ENCODE assay signal across 8 mouse cellular contexts in genomic region chr16:10415976-10416375, GRCm38 (mm10). TPM values are rescaled to one million over a fixed set of nuclear protein-coding genes. Genes with fewer than 3 reads are reported as not detected.
DNase-seq lines count a peak whose midpoint lies in the region; ATAC-seq and TF ChIP-seq lines count a peak whose summit lies in the region.

No protein-coding gene starts in this region.

- TF ChIP-seq CTCF in forebrain, postnatal 0 days (IDR thresholded peaks at IDR 0.05; ENCODE audit: low read depth) = peak; percentile 62
- peak; percentile 36; the same call in 1 of the 2 replicates for TF ChIP-seq CTCF in testis, adult 2 months (IDR thresholded peaks at IDR 0.05; ENCODE audit: control insufficient read depth, insufficient read depth, insufficient replicate concordance, low read depth, low read length)

- intact Hi-C loops in heart, postnatal 36 days (cut with DNase I) = loop anchor here (2.0 kb wide), 1 partner anchor 105 kb away; no protein-coding TSS in a partner anchor

- no peak for ATAC-seq in forebrain, postnatal 0 days

- H3K4me1 ChIP-seq in forebrain, postnatal 0 days (ENCODE audit: insufficient read depth) = 0 out of 2 replicates have a peak, but pooled peaks cover 5% of the 10 kb centered on the region
- peaks cover 16% of the 10 kb centered on the region for H3K4me1 ChIP-seq in forebrain, embryonic 10.5 days
- peaks cover 2% of the 10 kb centered on the region for H3K4me1 ChIP-seq in testis, adult 2 months (ENCODE audit: control insufficient read depth, insufficient read depth, low read length)

- DNase-seq in forebrain, postnatal 0 days = peak; percentile 9
- DNase-seq in forebrain, embryonic 10.5 days (ENCODE audit: extremely low spot score, low spot score) = no peak
- DNase-seq in testis, postnatal 10 days (ENCODE audit: low spot score) = no peak
- DNase-seq in heart, postnatal 36 days = peak; percentile 22 to 58
- DNase-seq in lung, postnatal 36 days = peak; percentile 76
- DNase-seq in c-Kit-positive CD71-positive TER-119-positive erythroid progenitor cells, embryonic 14.5 days (ENCODE audit: low spot score) = no peak
- DNase-seq in retina, postnatal 1 day = no peak

- no peak overlapping the region for H3K4me3 ChIP-seq in forebrain, postnatal 0 days (ENCODE audit: low read depth, low read length)
- no peak overlapping the region for H3K4me3 ChIP-seq in forebrain, embryonic 10.5 days
- no peak overlapping the region for H3K4me3 ChIP-seq in testis, adult 2 months (ENCODE audit: control insufficient read depth, low read depth, low read length)

- peaks cover 39% of the 10 kb centered on the region for H3K36me3 ChIP-seq in forebrain, postnatal 0 days (ENCODE audit: insufficient read depth)
- peaks cover 77% of the 10 kb centered on the region for H3K36me3 ChIP-seq in forebrain, embryonic 10.5 days (replicated peaks)
- no peaks in the 10 kb centered on the region; the same call in 1 of the 2 replicates for H3K36me3 ChIP-seq in testis, adult 2 months (ENCODE audit: control insufficient read depth, insufficient read depth, low read length)

- H3K27ac ChIP-seq in forebrain, postnatal 0 days (ENCODE audit: low read depth, low read length) = no peak overlapping the region
- no peak overlapping the region for H3K27ac ChIP-seq in forebrain, embryonic 10.5 days
- H3K27ac ChIP-seq in testis, adult 2 months (ENCODE audit: control insufficient read depth, insufficient read depth, low read depth, low read length) = no peak overlapping the region

- H3K9me3 ChIP-seq in forebrain, postnatal 0 days (ENCODE audit: low read length) = no peaks in the 10 kb centered on the region
- H3K9me3 ChIP-seq in forebrain, embryonic 10.5 days = 0 out of 2 replicates have a peak, but pooled peaks cover 4% of the 10 kb centered on the region

- 64% methylated on average over 6 of the region's 6 CpGs for WGBS in forebrain, postnatal 0 days
- 76% methylated on average over 6 of the region's 6 CpGs for WGBS in forebrain, embryonic 10.5 days

- H3K4me2 ChIP-seq in forebrain, postnatal 0 days (ENCODE audit: low read depth) = no peak overlapping the region

- no peaks in the 10 kb centered on the region for H3K27me3 ChIP-seq in forebrain, postnatal 0 days (ENCODE audit: insufficient read depth, low read length)
- H3K27me3 ChIP-seq in forebrain, embryonic 10.5 days (ENCODE audit: poor library complexity, severe bottlenecking) = no peaks in the 10 kb centered on the region
- H3K27me3 ChIP-seq in testis, adult 2 months (ENCODE audit: control insufficient read depth, insufficient read depth, low read length) = no peaks in the 10 kb centered on the region

- TF ChIP-seq POLR2A in testis, adult 2 months (IDR thresholded peaks at IDR 0.05; ENCODE audit: control insufficient read depth, low read depth, low read length) = no peak

- no peak overlapping the region for H3K9ac ChIP-seq in forebrain, postnatal 0 days

RNA-seq across cellular contexts. Expression of gene Nubp1, which starts 4.2 kb away (rescaled TPM):
- 32.1 and 34.5 TPM in 2 replicates for total RNA-seq in forebrain, postnatal 0 days (2014; rRNA removed)
- polyA plus RNA-seq in forebrain, postnatal 0 days (2015; fragmentation: Nextera tagmentation; extraction: Ambion mirVana) = 25.7 and 32.2 TPM in 2 replicates
- 80.9 and 81.3 TPM in 2 replicates for polyA plus RNA-seq in forebrain, embryonic 10.5 days (2016; fragmentation: Nextera tagmentation; extraction: Ambion mirVana)
- polyA plus RNA-seq in testis, adult 2 months (2012; rRNA removed) = 19.0 and 20.6 TPM in 2 replicates
- 1 to 10 TPM; 8.9 to 9.0 TPM for total RNA-seq in heart, postnatal 36 days (2021)

RNA-seq across cellular contexts. Expression of gene Tekt5, which starts 20.7 kb away (rescaled TPM):
- 3.9 and 5.4 TPM in 2 replicates for total RNA-seq in forebrain, postnatal 0 days (2014; rRNA removed)
- 8.7 and 11.8 TPM in 2 replicates for polyA plus RNA-seq in forebrain, postnatal 0 days (2015; fragmentation: Nextera tagmentation; extraction: Ambion mirVana)
- 0.10 TPM in 1 of 2 replicates, not detected in the other for polyA plus RNA-seq in forebrain, embryonic 10.5 days (2016; fragmentation: Nextera tagmentation; extraction: Ambion mirVana)
- polyA plus RNA-seq in testis, adult 2 months (2012; rRNA removed) = 224 and 226 TPM in 2 replicates
- not detected for total RNA-seq in heart, postnatal 36 days (2021)

RNA-seq across cellular contexts. Expression of gene Tvp23a, which starts 31.2 kb away (rescaled TPM):
- total RNA-seq in forebrain, postnatal 0 days (2014; rRNA removed) = 61.9 and 78.1 TPM in 2 replicates
- 37.6 and 46.3 TPM in 2 replicates for polyA plus RNA-seq in forebrain, postnatal 0 days (2015; fragmentation: Nextera tagmentation; extraction: Ambion mirVana)
- polyA plus RNA-seq in forebrain, embryonic 10.5 days (2016; fragmentation: Nextera tagmentation; extraction: Ambion mirVana) = 20.5 and 20.8 TPM in 2 replicates
- 0.30 and 0.37 TPM in 2 replicates for polyA plus RNA-seq in testis, adult 2 months (2012; rRNA removed)
- under 1 TPM; 0.19 to 0.43 TPM for total RNA-seq in heart, postnatal 36 days (2021)

Comparison
In these comparisons a context has a peak if more than half of its experiments do, and no peak if none do; other contexts are left out.
1. DNase-seq: peak in forebrain, postnatal 0 days (single experiment), heart, postnatal 36 days (2 of 2) and lung, postnatal 36 days (single experiment); none in forebrain, embryonic 10.5 days (single experiment), testis, postnatal 10 days (single experiment), c-Kit-positive CD71-positive TER-119-positive erythroid progenitor cells, embryonic 14.5 days (single experiment) and retina, postnatal 1 day (single experiment).
2. RNA of gene Tekt5, which starts 20.7 kb away (polyA plus RNA-seq): 224 to 226 TPM in testis, adult 2 months; 8.7 to 11.8 TPM in forebrain, postnatal 0 days and 0.10 TPM in forebrain, embryonic 10.5 days; every median in the first group is over 10 times any median in the second.
3. RNA of gene Tvp23a, which starts 31.2 kb away (polyA plus RNA-seq): 37.6 to 46.3 TPM in forebrain, postnatal 0 days and 20.5 to 20.8 TPM in forebrain, embryonic 10.5 days; 0.30 to 0.37 TPM in testis, adult 2 months; every median in the first group is over 10 times any median in the second.